Mouse (Mus musculus): Measurements from ENCODE around the gene Git2.
A peak's percentile ranks its signal among the peaks of the same experiment; 100 is the strongest.

Gene Git2

DNA sequence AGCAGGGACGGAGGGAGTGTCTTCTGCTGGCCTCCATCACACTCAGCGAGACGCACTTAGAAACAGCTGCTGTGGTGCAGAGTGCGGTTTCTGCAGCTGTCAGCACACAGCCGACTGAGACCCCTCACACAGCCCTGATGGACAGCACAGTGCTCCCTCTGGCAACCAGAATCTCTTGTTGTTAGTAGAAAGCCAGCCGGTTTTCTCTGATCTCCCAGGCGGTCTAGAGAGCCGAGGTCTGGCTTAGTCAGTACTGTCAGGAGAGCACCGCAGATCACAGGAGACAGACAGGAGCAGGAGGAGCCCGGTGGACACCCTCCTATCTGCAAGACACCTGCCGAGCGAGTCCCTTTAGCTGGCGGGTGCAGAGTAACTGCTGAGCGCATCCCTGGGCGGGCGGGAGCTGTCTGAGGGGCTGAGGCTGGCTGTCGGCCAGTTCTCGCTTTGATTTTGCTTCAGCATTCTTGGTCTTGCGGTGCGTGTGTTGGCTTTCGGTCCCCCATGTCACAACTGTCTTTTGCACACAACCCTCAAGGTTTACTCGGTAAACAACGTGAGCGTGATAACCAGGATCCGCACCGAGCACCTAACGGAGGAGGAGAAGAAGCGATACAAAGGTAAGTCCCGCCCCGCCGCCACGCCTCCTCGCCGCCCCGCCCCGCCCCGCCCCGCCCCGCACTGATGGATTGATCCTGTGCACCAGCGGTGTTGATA lies 21.1 kb upstream of the Git2 start:
- no peak for DNase-seq (ENCODE audit: low spot score)

DNA sequence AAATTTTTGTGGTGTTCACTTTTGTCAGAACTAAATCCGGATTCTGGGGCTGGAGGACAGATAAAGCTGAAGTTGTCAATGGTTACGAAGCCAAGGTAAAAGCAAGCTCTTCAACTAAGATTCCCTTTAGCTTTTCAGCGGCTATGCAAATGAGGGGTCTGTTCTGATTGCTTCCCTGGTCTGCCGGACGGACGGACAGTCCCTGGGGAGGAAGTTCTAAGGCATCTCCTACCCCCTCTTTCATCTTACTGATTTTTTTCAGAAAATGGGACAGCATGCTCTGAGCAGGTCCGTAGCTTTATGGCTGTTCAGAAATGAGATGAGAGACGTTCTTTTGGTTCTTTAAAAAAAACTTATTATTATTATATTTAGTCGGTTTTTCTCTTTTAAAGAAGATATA lies 20.3 kb upstream of the Git2 start:
- no peak for DNase-seq (ENCODE audit: low spot score)

DNA sequence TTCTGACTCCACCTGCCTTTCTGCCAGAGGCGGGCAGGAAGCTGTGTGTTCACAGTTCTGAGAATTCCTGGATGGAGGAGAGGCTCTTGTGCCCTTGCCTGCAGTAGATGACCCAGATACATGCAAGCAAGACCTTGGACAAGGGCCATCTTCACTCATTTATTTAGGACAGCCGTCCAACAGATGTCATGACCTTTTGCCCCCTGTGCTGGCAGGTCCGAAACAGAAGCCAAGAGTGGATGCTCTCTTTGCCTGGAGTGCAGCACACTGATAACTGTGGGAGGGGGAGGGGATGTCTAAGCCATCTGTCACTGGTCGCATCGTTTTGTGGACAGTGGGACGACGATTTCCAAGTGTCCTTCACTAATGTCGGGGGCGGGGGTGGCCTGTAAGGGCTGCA lies 19.9 kb upstream of the Git2 start:
- DNase-seq (ENCODE audit: low spot score), result no peak

DNA sequence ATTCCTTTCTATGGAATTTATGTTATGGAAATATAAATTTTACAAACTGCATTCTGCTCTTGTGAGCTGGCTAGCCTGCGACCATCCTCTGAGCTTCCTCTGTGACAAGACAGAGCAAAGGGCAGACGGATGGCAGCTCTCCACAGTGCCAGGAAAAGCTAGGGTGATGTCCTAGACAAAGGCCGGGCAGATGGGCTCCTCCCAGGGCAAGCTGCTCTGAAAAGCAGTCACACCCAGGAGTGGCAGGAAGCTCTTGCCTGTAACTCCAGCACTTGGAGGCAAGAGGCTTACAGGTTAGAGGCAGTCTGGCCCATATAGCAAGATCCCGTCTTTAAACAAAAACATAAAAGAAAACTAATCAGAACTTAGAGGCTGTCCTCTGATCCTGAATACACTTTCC lies 19.3 kb upstream of the Git2 start:
- no peak for DNase-seq (ENCODE audit: low spot score)

DNA sequence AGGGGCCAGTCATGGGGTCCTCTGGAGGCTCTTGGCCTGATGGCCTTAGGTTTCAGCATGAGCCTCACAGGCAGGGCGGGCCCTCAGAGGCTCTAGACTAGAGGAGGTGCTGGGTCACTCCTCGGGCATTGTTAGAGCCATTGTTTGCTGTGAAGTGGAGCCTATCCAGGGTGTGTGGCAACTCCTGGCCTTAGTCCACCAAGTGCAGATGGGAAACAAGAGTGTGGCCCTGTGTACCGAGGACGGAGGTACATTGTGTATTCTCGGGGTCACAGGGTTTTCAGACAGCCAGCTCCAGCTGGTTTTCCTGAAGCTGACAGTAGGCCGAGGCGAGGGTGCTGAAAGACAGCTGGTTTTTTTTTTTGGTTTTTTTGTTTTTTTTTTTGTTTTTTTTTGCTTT lies 18.0 kb upstream of the Git2 start:
- no peak for DNase-seq (ENCODE audit: low spot score)

DNA sequence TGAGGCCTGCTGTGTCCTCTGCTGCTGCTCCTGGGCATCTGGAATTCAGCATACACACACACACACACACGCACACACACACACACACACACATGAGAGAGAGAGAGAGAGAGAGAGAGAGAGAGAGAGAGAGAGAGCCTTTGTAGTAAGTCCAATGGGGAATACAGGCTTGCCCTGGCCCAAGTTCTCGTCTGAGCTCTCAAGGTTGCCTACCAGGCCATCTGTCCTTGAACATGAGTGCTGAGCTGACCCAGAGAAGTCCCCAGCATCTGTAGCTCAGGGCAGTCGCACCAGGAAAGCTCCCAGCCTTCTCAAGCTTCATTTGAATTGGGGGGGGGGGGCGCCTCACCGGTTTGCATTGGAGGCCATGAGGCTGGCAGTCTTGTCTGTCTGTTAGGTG lies 9.9 kb upstream of the Git2 start:
- no peak for DNase-seq (ENCODE audit: low spot score)

DNA sequence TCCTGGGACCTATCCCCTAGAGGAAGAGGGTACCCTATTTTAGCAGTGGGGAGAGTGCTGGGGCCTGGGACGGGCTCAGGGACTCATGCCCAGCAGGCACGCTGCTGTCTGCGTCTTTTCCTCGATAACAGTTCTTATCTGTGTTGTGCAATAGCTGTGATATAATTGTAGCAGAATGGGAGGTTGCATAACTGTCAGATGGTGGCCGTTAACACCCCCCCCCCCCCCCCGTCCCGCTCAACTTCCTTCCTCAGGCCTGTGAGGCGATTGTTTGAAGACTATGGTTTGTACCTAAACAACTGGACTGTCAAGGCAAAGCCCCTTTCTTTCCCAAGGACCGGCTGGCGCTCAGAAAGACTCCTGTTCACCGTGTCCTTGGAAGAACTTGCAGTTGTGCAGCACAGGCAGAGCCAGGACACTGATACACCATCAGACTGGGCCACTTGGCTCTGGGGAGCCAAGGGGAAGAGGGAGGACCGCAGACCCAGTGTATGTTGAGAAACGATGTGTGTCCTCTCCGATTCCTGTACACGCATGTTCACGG lies 9.4 kb upstream of the Git2 start:
- no peak for DNase-seq (ENCODE audit: low spot score)

DNA sequence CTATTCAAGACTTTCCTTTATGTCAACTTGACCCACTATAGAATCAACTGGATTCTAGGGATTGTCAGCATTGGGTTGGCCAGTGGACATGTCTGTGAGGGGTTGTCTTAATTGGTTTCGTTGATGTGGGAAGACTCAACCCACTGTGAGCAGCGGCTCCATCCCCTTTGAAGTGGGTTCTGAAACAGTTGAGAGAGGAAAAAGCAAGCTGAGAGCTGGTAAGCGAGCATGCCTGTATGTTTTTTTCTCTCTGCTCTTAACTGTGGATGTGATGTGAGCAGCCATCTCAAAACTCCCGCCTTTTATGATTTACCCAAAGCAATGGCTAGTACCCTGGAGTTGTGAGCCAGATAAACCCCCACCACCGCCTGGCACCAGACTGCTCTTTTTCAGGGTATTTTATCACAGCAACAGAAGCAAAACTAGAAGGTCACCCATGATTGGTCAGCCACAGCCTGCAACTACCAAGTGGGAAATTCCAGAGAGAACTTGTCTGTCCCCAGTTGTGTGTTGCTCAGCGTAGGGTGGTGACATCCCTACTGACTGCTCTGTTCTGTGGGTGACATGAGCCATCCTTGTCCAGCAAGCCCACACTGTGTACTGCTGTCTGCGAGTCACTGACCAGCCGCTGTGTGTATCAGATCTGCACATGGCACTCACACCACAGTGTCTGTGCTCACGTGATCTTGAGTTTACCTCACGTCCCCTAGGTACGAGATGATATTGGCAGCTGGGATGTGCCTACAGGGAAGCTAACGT lies 8.3 kb upstream of the Git2 start:
- DNase-seq (ENCODE audit: low spot score), result no peak

DNA sequence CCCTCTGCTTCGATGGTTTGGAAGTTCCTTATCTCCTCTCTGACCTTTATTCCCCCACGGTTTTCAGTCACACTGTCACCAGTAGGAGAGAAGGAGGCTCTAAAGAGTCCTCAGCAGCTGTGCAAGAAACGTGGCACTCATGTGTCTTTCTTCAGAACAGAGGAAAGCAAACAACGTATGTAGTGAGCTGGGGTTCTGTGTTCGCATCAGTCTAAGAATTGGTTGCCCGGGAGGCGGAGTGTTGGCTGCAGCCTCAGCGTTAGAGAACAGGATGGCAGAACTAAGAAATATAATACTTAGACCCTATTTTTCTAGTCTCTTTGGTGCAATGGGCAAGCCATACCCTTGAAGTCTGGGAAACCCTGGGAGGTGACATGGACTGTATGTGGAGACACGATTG lies 7.7 kb upstream of the Git2 start:
- no peak for DNase-seq (ENCODE audit: low spot score)

DNA sequence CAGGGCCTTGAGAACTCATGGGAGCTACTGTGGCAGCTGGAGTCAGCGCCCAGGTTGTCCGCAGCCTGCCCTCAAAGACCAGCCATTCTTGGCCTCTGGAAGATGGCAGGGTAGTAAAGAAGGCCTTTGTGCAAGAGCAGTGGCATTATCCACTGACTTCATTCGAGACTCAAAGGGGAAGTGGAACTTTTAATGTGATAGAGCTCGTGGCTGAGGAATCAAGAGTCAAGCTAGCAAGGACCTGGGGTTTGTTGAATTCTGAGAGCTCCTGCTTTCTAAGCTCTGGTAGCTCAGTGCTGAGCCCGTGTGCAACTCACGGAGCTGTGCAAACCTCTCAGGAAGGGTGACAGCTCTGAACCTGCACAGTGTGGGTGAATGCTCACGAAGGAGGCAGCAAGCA lies 5.6 kb upstream of the Git2 start:
- no peak for DNase-seq (ENCODE audit: low spot score)

DNA sequence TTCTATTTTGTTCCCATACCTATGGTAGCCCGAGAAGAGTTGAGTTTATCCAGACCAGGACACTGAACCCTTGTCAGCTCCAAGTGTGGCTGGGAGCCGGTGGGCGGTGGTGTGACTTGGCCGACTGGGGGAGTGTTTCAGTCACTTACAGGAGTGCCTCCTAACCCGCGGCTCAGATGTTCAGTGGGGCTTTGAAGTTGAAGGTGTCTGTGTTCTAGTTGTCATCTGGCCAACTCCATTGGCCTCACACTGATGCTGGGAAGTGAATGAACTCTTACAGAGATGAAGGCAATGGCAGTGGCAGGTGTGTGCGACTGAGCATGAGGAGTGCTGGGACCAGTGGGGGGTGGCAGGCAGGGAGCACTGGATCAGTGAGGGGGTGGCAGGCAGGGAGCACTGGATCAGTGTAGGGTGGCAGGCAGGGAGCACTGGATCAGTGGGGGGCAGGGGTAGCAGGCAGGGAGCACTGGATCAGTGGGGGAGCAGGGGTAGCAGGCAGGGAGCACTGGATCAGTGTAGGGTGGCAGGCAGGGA lies 4.7 kb upstream of the Git2 start:
- DNase-seq (ENCODE audit: low spot score), result no peak

DNA sequence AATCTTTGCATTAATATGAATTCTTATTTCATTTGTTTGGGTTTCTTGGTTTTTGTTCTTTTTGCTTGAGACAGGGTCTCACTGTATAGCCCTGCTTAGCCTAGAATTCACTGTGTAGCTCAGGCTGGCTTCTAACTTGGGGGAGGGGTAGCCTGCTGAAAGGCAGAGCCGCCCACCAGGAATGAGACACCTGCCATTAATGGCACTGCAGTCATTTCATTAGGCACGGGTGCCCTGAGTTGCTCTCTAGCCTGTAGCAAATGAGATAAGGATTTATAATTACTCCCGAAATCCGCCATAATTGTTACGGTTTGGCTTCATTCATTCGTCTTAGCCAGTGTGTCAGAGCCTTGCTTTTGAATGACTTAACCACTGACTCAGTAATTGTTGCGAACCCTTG lies 857 bp upstream of the Git2 start:
- DNase-seq (ENCODE audit: low spot score), result no peak

DNA sequence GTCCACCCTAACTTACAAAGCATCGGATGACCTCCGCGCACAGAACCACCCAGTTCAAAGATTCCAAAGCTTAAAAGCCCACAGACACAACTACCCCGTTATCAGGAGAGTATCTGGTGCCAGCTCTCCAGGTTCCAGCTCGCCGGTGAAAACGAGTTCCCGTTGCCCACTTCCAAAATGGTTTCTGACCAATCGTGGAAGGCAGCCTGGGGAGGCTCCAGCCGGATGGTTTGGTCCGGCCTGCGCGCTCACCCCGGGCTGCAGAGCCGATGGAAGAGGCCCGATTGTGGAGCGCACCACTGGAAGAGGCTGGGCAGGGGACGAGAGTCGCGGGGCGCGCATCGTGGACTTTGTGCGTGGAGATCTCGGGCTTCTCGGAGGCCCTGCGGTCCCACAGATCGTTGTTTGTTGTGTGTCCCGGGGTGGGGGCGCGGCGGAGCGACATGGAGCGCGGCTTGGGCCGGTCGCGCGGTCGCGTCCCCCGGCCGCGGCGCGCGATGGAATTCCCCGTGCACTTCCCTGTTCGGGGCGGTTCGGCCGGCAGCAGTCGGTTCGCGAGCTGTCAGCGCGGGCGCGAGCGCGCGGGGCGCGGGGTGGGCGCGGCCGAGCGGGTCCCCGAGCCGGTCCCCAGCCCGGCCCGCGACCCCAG lies 790 bp downstream of the Git2 start, which contains the start of gene Ankrd13a:
TSS of gene Ankrd13a (plus strand) at position 275 of the 649 bp plus-strand sequence.
- DNase-seq (ENCODE audit: low spot score), result peak; percentile 88

DNA sequence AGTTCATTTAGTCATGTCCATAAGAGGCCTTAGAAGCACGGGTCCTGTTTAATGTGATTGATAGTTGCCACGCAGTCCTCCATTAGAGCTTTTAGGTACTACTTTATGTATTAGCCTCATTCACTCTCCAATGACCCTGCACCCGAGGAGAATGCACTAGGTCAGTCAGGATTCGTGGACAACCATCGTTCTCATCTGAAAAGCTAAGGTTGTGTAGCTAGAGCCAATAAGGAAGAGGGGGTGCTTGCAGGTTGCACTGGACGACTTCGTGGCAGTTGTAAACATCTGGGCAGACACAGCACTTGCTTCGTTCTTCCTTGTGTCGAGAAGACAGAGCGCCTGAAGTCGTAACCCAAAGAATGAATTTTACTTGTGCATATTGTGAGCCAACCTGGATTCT lies 1.5 kb downstream of the Git2 start:
- no peak for DNase-seq (ENCODE audit: low spot score)

DNA sequence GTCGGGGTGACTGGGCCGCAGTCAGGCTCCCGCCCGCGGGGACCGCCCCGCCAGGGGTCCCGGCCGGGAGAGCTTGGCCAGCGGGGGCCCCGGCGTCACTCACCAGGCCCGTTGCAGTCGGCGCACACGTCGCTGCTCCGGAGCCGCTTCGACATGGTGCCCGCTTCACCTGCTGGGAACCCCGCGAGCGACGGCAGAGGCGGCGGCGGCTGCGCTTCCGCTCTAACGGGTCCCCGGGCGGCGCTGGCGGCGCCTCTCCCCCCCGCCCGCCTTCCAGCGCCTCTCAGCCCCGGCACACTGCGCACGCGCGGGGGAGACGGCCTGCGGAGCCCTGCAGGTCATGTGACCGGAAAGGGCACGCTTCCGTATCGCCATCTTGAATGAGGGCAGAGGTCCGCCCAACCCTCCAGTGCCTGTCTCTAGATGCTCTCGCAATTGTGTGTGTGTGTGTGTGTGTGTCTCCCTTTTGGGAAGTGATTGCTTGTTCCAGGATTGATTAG lies 2.1 kb downstream of the Git2 start:
- DNase-seq (ENCODE audit: low spot score), result peak; percentile 85

DNA sequence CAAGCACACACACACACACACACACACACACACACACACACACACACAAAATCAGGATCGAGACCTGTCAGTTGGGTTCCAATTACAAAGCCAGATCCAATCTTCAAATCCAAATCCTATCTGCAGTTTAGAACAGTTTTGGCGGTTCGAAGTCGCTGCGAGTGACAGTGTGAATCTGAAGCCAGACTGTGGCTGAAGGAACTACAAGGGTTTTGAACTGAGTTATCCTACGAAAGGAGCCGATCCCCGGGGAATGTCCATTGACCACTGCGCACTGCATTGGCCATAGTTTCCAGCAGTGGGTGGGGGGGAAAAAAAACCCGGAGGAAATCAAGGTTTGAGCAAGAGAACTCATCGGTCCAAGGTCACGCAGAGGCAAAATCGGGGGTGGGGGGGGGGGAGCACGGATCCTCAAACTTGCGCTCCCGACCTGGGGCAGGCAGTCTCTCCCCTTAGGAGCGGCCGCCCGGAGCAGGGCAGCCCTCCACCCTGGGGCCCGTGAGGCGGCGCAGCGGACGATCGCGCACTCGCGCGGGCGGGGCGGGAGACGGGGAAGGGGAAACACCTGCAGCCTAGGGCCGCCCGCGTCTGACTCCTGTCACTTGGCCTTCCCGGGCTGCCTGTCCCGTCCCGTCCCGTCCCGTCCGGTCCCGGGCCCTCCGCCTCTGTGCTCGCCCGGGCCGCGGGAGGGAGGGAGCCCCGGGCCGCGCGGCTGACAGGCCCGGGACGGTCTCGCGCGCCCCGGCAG lies 2.7 kb downstream of the Git2 start:
- no peak for DNase-seq (ENCODE audit: low spot score)

DNA sequence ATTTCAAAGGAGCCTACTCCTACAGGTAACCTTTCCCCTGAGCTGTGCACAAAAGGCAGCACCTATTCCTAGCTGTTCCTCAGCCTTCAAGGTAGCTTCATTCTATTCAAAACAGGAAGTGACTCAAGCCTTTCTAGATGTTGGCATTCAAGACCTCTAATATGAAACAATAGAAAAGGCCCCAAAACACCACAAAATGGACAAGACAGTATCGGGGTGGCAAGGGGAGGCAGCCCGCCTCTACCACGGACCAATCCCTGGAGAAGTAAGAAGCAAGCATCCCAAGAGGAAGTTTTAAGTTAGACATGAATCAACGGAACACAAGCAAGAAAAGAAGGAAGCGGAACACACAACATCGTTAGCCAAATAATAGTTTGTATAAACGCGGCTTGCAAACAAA lies 3.5 kb downstream of the Git2 start:
- DNase-seq (ENCODE audit: low spot score), result no peak

DNA sequence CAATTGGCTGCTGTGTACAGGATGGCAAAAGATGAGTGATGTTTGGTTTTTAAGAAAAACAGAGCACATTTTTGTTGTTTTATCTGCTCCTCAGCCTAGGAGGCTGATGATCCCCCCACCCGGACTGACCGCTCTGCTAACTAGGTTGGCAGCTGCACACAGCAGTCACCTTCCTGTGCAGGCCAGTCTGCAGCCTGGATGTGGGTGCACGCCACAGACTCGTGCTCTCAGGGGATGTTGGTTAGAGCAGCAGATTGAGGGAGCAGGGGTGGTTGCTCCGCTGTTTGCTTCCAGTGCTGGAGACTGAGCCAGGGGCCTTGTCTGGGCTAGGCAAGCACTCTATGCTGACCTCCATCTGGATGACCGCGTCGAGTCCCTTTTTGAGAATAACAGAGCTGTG lies 5.5 kb downstream of the Git2 start:
- no peak for DNase-seq (ENCODE audit: low spot score)

DNA sequence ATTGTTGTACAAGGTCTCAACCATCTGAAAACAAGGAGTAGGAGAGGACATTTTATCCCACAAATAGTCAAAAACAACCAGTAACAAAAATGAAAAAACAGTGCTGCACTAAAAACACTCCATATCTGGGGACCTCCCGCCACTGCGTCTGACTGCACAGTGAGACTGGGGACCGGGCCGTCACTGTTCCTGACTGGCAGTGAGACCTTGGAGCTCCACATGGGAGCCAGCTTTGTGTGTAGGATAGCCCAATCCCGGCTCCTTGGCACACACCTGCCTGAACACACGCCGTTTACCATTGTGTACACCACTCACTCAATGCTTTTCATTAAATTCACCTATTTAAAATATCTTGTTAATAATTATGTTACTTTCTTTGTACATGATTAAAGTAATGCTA lies 8.1 kb downstream of the Git2 start:
- DNase-seq (ENCODE audit: low spot score), result no peak

DNA sequence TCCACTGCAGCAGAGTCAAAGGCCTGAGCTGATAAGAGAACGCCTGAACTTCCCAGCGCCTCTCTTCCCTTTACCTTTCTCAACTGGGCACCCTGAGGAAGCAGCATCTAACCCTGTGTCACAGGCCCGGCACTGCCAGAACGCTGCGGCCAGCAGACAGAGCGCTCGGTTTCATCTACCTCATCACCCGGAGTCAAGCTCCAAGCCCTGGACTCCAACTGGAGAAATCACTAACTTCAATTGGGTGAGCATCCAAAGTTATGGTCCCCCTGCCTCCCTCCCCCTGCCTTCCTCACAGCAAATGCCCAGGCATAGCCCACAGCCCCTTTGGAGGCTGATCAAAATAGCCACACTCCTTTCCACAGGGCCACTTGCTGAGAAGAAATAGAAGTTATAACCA lies 8.6 kb downstream of the Git2 start:
- no peak for DNase-seq (ENCODE audit: low spot score)

DNA sequence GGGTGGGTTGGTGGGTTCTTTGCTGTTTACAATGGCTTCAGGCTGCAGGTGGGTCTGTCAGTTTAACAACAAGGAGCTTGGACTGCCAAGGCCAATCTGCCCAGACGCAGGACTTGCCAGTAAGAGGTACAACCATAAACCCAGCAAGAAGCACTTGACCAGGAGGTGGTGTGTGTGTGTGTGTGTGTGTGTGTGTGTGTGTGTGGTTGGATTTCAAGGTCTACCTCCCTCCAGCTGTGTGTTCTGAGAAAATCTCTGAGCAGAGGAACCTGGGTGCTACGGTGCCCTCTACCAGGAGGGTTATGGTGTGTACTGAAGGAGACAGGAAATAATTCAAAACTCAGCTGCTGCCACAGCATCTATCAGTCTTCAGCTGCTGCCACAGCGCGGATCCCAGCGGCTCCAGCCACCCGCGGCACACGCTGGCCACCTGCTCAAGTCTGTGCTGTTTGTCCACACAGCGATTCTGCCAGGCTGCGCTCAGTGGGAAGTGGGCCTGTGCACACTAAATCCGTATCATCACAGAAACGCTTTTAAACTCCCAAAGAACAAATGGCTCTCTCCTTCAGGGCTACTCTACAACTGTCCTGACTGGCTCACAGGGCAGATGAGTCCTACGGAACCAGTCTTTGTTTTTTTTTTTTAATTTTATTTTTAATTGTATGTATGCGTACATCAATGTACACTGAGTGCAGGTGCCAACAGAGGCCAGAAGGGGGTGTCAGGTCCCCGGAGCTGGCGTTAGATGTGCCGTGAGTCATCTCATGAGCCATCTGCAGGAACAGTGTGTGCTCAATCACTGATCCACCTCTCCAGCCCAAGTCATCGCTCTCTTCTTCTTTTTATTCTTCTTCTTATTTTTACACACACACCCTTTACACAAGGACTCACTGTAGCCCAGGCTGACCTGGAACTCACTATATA lies 10.2 kb downstream of the Git2 start:
- no peak for DNase-seq (ENCODE audit: low spot score)

All from layer of hippocampus, adult 9-10 months (tissue).